Mouse (Mus musculus) kidney, adult 9 months (tissue): ENCODE results near the gene Gm21738.
"Not testable (repeated sequence)": the region's sequence is repeated elsewhere in the genome, so short reads cannot be mapped to it uniquely, and the experiment has no call there.

Experiments used
- DNase-seq: peaks from one replicate; pipeline ENCODE4 v3.0.0; 2022

The Gm21738 gene

DNA sequence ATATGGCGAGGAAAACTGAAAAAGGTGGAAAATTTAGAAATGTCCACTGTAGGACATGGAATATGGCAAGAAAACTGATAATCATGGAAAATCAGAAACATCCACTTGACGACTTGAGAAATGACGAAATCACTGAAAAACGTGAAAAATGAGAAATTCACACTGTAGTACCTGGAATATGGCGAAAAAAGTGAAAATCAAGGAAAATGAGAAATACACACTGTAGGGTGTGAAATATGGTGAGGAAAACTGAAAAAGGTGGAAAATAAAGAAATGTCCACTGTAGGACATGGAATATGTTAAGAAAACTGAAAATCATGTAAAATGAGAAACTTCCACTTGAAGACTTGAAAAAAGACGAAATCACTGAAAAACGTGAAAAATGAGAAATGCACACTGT lies at the start of gene Gm21738:
Gm21738 (minus strand) TSS at position 101 of the 400 bp plus-strand sequence.
- DNase-seq, result not testable (repeated sequence)

DNA sequence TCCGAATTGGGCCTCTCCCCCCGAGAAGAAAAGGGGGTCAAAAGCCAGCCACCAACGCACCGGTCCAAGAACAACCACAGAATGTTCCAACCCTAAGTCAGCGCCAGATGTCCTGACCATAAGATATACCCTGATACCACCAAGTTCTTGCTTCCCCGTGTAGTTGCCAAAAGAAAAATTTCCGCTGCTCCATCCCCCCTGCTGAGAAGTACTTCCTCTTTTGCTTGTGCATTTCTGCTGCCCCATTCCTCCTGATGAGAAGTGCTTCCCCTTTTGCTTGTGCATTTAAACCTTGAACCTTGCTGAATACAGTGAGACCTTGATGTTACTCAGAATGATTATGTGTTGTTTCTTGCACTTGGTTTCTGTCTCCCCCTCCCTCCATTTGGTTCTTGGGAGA lies 35.0 kb downstream of the Gm21738 start:
- not testable (repeated sequence) for DNase-seq
